11 mouse cellular contexts compared by ENCODE assay signal in the genomic region with DNA sequence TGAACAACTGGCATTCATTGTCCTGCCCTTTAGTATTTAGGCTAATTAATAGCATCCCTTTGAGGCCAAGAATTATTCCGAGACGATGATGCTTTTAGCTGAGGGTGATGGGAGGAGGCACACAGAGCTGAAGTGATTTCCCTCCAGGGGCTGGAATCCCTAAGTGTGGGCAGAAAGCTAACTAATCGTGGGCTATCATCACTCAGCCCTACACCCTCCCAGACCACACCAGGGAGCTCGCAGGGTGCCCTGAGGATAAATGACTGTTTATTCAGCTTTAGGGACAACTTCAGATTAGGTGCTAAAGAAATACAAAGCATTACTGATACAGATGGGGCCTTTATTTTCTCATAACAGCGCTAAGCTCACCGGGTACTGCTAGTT.
DNase-seq lines count a peak whose midpoint lies in the region; ATAC-seq and TF ChIP-seq lines count a peak whose summit lies in the region.
"Had no signal": no experiment of that assay in that cellular context is flagged by ENCODE, and none has a peak within 500 bp of the region (broad histone marks: within the 10 kb centered on the region; RNA-seq: fewer than 3 reads in every experiment).

No protein-coding gene starts in this region.

- no peak for TF ChIP-seq POLR2A in kidney, adult 2 months (IDR thresholded peaks at IDR 0.05; ENCODE audit: low read depth, low read length)

- H3K4me1 ChIP-seq in kidney, embryonic 16.5 days (ENCODE audit: insufficient read depth, low read length): peaks cover 11% of the 10 kb centered on the region
- no peaks in the 10 kb centered on the region for H3K4me1 ChIP-seq in kidney, adult 2 months (ENCODE audit: control insufficient read depth, insufficient read depth, low read length)
- peaks cover 14% of the 10 kb centered on the region for H3K4me1 ChIP-seq in forebrain, embryonic 13.5 days
- H3K4me1 ChIP-seq in limb, embryonic 10.5 days: peaks cover 13% of the 10 kb centered on the region
- no peaks in the 10 kb centered on the region; the same call in 1 of the 2 replicates for H3K4me1 ChIP-seq in midbrain, postnatal 0 days (ENCODE audit: insufficient read depth, low read length)
- H3K4me1 ChIP-seq: megakaryocyte, embryonic 14.5 days had no signal

- no peaks in the 10 kb centered on the region for H3K36me3 ChIP-seq in kidney, embryonic 16.5 days (ENCODE audit: insufficient read depth, low read length)
- no peaks in the 10 kb centered on the region for H3K36me3 ChIP-seq in kidney, adult 2 months (ENCODE audit: control insufficient read depth, insufficient read depth, low read length)
- H3K36me3 ChIP-seq in forebrain, embryonic 13.5 days (ENCODE audit: poor library complexity, severe bottlenecking): no peaks in the 10 kb centered on the region
- H3K36me3 ChIP-seq in limb, embryonic 10.5 days: no peaks in the 10 kb centered on the region
- H3K36me3 ChIP-seq in midbrain, postnatal 0 days (ENCODE audit: insufficient read depth, low read length): no peaks in the 10 kb centered on the region

- peak overlapping the region; percentile 46 for H3K9ac ChIP-seq in kidney, embryonic 16.5 days (replicated peaks; ENCODE audit: low read length)
- peak overlapping the region; percentile 34; the same call in 1 of the 2 replicates for H3K9ac ChIP-seq in forebrain, embryonic 13.5 days
- H3K9ac ChIP-seq in midbrain, postnatal 0 days (replicated peaks; ENCODE audit: low read length, poor library complexity, severe bottlenecking): no peak overlapping the region

- no peaks in the 10 kb centered on the region for H3K27me3 ChIP-seq in kidney, embryonic 16.5 days (ENCODE audit: insufficient read depth, low read length)
- H3K27me3 ChIP-seq in kidney, adult 2 months (replicated peaks; ENCODE audit: control insufficient read depth, insufficient read depth, low read length): no peaks in the 10 kb centered on the region
- no peaks in the 10 kb centered on the region for H3K27me3 ChIP-seq in forebrain, embryonic 13.5 days
- peaks cover 39% of the 10 kb centered on the region for H3K27me3 ChIP-seq in limb, embryonic 10.5 days (ENCODE audit: low read depth, poor library complexity, severe bottlenecking)
- no peaks in the 10 kb centered on the region for H3K27me3 ChIP-seq in midbrain, postnatal 0 days (ENCODE audit: insufficient read depth, low read length)
- H3K27me3 ChIP-seq: CH12.LX; megakaryocyte, embryonic 14.5 days had no signal

- H3K9me3 ChIP-seq in kidney, embryonic 16.5 days (ENCODE audit: low read length): no peaks in the 10 kb centered on the region
- H3K9me3 ChIP-seq in forebrain, embryonic 13.5 days (replicated peaks): no peaks in the 10 kb centered on the region
- no peaks in the 10 kb centered on the region for H3K9me3 ChIP-seq in limb, embryonic 10.5 days (replicated peaks)
- no peaks in the 10 kb centered on the region for H3K9me3 ChIP-seq in midbrain, postnatal 0 days (ENCODE audit: low read length)
- H3K9me3 ChIP-seq: megakaryocyte, embryonic 14.5 days had no signal

- peak overlapping the region; percentile 69; the same call in 1 of the 2 replicates for H3K27ac ChIP-seq in kidney, embryonic 16.5 days (ENCODE audit: low read length)
- no peak overlapping the region for H3K27ac ChIP-seq in kidney, adult 2 months (ENCODE audit: insufficient read depth, low read depth, low read length)
- no peak overlapping the region for H3K27ac ChIP-seq in forebrain, embryonic 13.5 days
- no peak overlapping the region for H3K27ac ChIP-seq in limb, embryonic 10.5 days
- no peak overlapping the region for H3K27ac ChIP-seq in midbrain, postnatal 0 days (ENCODE audit: low read depth, low read length)

- peak overlapping the region; percentile 42; the same call in 1 of the 2 replicates for H3K4me2 ChIP-seq in kidney, embryonic 16.5 days (replicated peaks; ENCODE audit: low read depth, low read length)
- H3K4me2 ChIP-seq in forebrain, embryonic 13.5 days: peak overlapping the region; percentile 54
- H3K4me2 ChIP-seq in midbrain, postnatal 0 days (ENCODE audit: low read depth, low read length, poor library complexity, severe bottlenecking): peak overlapping the region; percentile 18; the same call in 1 of the 2 replicates

- DNase-seq in kidney, adult 2 months: no peak
- DNase-seq in limb, embryonic 10.5 days (ENCODE audit: low spot score): peak; percentile 37
- DNase-seq in midbrain, postnatal 0 days (ENCODE audit: low spot score): no peak
- DNase-seq in ovary, postnatal 10 days (ENCODE audit: low spot score): no peak
- DNase-seq in kidney, postnatal 4 days: no peak
- no peak for DNase-seq in left cerebral cortex, postnatal 4 days
- DNase-seq: cerebellum, adult 9-10 months had no signal

- WGBS in kidney, embryonic 16.5 days: 32% methylated on average over 6 of the region's 6 CpGs
- 53% methylated on average over 6 of the region's 6 CpGs for WGBS in kidney, adult 2 months
- WGBS in forebrain, embryonic 13.5 days: 8% methylated on average over 6 of the region's 6 CpGs
- 20% methylated on average over 6 of the region's 6 CpGs for WGBS in limb, embryonic 10.5 days
- 17% methylated on average over 6 of the region's 6 CpGs for WGBS in midbrain, postnatal 0 days

- TF ChIP-seq CTCF in kidney, adult 2 months (conservative IDR thresholded peaks at IDR 0.05; ENCODE audit: insufficient read depth, insufficient read length, low read depth, low read length): no peak
- no peak for TF ChIP-seq CTCF in midbrain, postnatal 0 days (IDR thresholded peaks at IDR 0.05)

- H3K4me3 ChIP-seq in kidney, embryonic 16.5 days (ENCODE audit: low read length): peak overlapping the region; percentile 18; the same call in 1 of the 2 replicates
- H3K4me3 ChIP-seq in kidney, adult 2 months (ENCODE audit: insufficient read depth, low read depth, low read length): no peak overlapping the region
- H3K4me3 ChIP-seq in forebrain, embryonic 13.5 days: peak overlapping the region; percentile 18
- peak overlapping the region; percentile 30 for H3K4me3 ChIP-seq in limb, embryonic 10.5 days
- no peak overlapping the region for H3K4me3 ChIP-seq in midbrain, postnatal 0 days (ENCODE audit: low read depth, low read length)
- H3K4me3 ChIP-seq: megakaryocyte, embryonic 14.5 days had no signal

- intact Hi-C loops in left cerebral cortex, postnatal 4 days (cut with DNase I): no loop called here

- ATAC-seq in kidney, embryonic 16.5 days (ENCODE audit: low FRiP score, low TSS enrichment): 0 out of 2 replicates have a peak, but pooled peaks have one; percentile 44
- ATAC-seq in forebrain, embryonic 13.5 days: peak; percentile 36
- no peak for ATAC-seq in midbrain, postnatal 0 days (ENCODE audit: low FRiP score)

Comparison
In these comparisons a context has a peak if more than half of its experiments do, and no peak if none do; other contexts are left out.
1. H3K4me3 ChIP-seq: peak in kidney, embryonic 16.5 days (single experiment), forebrain, embryonic 13.5 days (single experiment) and limb, embryonic 10.5 days (single experiment); none in kidney, adult 2 months (single experiment) and midbrain, postnatal 0 days (single experiment).
2. Peak in every context shown above with its lines, with median percentiles within 50 percentile points of each other: H3K4me2 ChIP-seq.